Mouse (Mus musculus) stomach, embryonic 15.5 days (tissue): ENCODE data around the gene Pex5l. TPM values are rescaled to one million over a fixed set of nuclear protein-coding genes. Genes with fewer than 3 reads are reported as not detected.

ENCODE experiments used
- ATAC-seq: fragments of 200-750 bp; cut with Nextera tagmentation; 2 replicates; pipeline ENCODE4 v1.8.0; 2017; ENCODE audit warnings: low read depth, moderate number of reproducible peaks, moderate TSS enrichment; ENCODE audit not compliant: insufficient read depth, low FRiP score
- H3K27ac ChIP-seq: fragments of 300-500 bp; sonication (generic); 2 replicates; pipeline ENCODE4 v1.5.1; 2015; ENCODE audit warnings: mild to moderate bottlenecking, inconsistent platforms
- H3K27me3 ChIP-seq: fragments of 300-500 bp; sonication (generic); replicated peaks from 2 replicates; pipeline ENCODE4 v1.6.1; 2015; ENCODE audit warnings: inconsistent platforms
- H3K36me3 ChIP-seq: fragments of 300-500 bp; sonication (generic); 2 replicates; pipeline ENCODE4 v1.6.1; 2015; ENCODE audit warnings: inconsistent platforms
- H3K4me1 ChIP-seq: fragments of 300-500 bp; sonication (generic); 2 replicates; pipeline ENCODE4 v1.6.1; 2015; ENCODE audit warnings: inconsistent platforms
- H3K4me2 ChIP-seq: fragments of 300-500 bp; sonication (generic); 2 replicates; pipeline ENCODE4 v1.6.1; 2015; ENCODE audit warnings: mild to moderate bottlenecking, inconsistent platforms
- H3K4me3 ChIP-seq: fragments of 300-500 bp; sonication (generic); replicated peaks from 2 replicates; pipeline ENCODE4 v1.5.1; 2015; ENCODE audit warnings: inconsistent platforms
- H3K9ac ChIP-seq: fragments of 300-500 bp; sonication (generic); 2 replicates; pipeline ENCODE4 v1.6.1; 2015; ENCODE audit warnings: inconsistent platforms
- H3K9me3 ChIP-seq: fragments of 300-500 bp; sonication (generic); 2 replicates; pipeline ENCODE4 v1.6.1; 2016; ENCODE audit warnings: inconsistent platforms
- WGBS: fragments of 180-500 bp; shearing (Covaris S2); methylation state at CpG from one replicate; pipeline ENCODE4 v1.1.7; 2015; 5-methylcytosine and 5-hydroxymethylcytosine counted together
- polyA plus RNA-seq: library from polyadenylated mRNA; unstranded; fragments of >200 nt; fragmentation: Nextera tagmentation; extraction: Ambion mirVana; gene quantifications from 2 replicates; pipeline ENCODE4 v1.2.1, GENCODE M21; 2015

The Pex5l gene
- polyA plus RNA-seq, 1 experiment from 2014 or later, result 0.63 TPM

DNA sequence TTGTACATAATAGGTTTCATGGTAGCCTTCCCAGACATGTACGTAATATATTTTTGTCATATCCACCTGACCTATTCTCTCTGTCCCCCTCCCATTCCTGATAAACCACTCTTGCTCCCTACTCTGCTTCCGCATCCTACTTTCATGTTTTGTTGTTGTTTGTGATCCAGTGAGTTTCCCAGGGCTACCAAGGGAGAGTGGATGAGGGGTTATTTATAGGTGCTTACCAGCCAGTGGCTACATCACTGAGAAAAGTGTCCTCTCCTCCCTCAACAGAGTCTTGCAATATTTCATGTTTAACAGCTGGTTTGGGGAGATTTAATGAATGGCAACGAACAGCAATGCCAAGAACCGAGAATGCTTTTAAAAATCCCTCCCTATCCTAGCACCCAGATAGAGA, 82.0 kb downstream of the Pex5l start:
- no peaks in the 10 kb centered on the region for H3K9me3 ChIP-seq
- 73% methylated on average over 4 of the region's 4 CpGs for WGBS
- no peaks in the 10 kb centered on the region for H3K4me1 ChIP-seq
- no peak overlapping the region for H3K4me3 ChIP-seq
- H3K27me3 ChIP-seq, result no peaks in the 10 kb centered on the region
- ATAC-seq, result no peak
- no peaks in the 10 kb centered on the region for H3K36me3 ChIP-seq
- no peak overlapping the region for H3K9ac ChIP-seq
- H3K4me2 ChIP-seq, result no peak overlapping the region
- H3K27ac ChIP-seq, result no peak overlapping the region

DNA sequence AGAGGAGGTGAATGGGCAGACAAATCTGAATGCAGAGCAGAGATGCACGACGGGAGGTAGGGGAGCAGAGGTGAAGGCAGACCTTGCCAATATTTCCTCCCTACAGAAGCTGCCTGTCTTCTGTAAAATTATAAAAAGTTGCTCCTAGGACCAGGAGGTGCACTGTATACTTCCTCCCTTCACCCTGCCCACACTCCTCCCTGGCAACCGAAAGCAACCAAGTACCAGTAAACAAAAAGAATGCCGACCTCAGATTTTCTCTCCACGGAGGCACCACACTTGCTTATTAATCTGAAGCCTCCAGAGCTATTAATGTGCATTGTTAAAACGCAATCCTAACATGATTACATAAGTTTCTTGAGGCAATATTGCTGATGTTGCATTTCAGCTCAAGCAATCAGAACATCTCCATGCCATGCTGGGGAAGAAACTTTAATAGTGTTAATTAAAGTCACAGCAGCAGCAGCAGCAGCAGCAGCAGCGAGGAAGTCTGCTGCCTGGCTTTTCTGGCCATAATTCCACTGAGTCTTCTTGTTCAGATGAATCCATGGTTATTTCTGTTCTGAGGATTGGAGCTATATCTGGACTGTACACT, 82.6 kb downstream of the Pex5l start:
- WGBS, result 55% methylated on average over 7 of the region's 7 CpGs
- Histone ChIP-seq H3K4me2 (no peak overlapping the region), H3K36me3 (no peaks in the 10 kb centered on the region), H3K27me3 (no peaks in the 10 kb centered on the region), H3K9me3 (no peaks in the 10 kb centered on the region), H3K9ac (no peak overlapping the region), H3K4me3 (no peak overlapping the region), H3K27ac (no peak overlapping the region), H3K4me1 (no peaks in the 10 kb centered on the region)
- no peak for ATAC-seq

DNA sequence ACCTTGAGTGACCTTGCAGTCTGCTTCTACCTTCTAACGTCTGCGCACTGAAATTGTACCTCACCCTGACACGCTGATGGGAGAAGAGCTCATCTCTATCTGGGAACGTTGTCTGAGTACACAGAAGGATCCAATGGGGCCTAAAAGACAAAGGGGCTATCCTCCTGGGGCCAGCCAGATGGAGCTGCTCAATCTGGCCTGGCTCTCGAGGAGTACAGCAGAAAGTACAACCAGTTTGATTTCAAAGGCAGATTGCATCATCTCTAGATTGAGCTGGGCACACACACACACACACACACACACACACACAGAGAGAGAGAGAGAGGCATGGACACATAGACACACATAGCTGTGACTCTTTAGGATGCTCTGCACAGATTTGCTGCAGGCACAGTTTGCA, 94.7 kb downstream of the Pex5l start:
- no peak overlapping the region for H3K4me3 ChIP-seq
- no peaks in the 10 kb centered on the region for H3K4me1 ChIP-seq
- no peaks in the 10 kb centered on the region for H3K9me3 ChIP-seq
- no peak overlapping the region for H3K27ac ChIP-seq
- no peak for ATAC-seq
- no peak overlapping the region for H3K4me2 ChIP-seq
- WGBS, result 55% methylated on average over 5 of the region's 5 CpGs
- no peak overlapping the region for H3K9ac ChIP-seq
- no peaks in the 10 kb centered on the region for H3K36me3 ChIP-seq
- H3K27me3 ChIP-seq, result no peaks in the 10 kb centered on the region

DNA sequence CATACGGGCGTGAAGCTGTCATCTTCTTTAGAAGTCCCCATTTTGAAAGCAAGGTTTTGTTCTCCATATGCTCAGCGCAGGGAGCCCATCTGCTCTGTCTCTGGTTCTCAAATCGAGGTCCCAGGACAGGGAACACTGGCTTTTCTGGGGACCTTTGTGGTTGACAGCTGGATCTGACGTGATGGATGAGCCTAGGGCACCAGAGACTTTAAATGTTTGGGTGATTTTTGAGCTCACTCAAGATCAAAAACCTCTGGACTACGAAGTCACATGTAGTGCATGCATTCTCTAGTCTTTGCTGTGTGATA, 98.3 kb downstream of the Pex5l start:
- Histone ChIP-seq H3K9ac (no peak overlapping the region), H3K4me2 (no peak overlapping the region), H3K27ac (no peak overlapping the region), H3K9me3 (no peaks in the 10 kb centered on the region), H3K27me3 (no peaks in the 10 kb centered on the region), H3K4me1 (no peaks in the 10 kb centered on the region), H3K36me3 (no peaks in the 10 kb centered on the region), H3K4me3 (no peak overlapping the region)
- no peak for ATAC-seq
- WGBS, result 78% methylated on average over 6 of the region's 6 CpGs

DNA sequence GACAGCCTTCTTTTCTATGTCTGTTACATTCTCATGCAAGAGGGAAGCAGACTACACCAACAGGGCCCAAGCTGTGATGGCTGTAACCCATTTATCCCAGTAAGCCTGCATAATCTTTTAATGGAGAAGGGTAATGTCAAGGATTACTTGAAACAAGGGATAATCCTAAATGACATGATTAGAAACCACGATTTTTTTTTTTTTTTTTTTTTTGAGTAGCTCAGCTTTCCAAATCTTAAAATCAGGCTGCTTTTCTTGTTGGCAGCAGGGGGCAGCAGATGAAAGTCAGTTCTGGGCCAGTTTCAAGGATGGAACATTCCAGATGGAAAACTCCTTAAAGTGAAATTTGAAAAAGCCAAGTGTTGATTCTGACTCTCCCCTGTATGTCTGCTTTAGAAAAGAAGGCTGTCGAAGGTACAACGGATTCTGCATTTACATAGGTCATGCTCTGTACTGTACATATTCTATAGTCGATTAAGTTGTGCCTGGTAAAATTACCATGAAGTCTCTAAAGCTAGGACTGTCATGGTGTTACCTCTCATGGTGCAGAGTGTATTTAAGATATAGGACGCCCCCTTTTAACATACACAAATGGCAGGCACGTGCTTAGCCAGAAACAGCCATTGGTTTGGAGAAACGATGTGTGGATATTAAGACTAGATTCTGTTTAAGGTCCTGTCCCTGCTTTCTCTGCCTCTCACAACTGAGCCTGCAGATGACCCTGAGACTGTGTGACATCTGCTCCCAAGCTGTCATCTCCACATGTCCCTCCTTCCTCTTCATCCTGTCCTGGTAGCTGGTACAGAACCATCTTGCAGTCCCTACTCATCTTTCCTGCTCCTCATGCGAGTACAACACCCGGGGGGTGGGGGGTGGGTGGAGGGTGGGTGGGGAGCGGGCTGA, 98.9 kb downstream of the Pex5l start:
- no peak overlapping the region for H3K4me2 ChIP-seq
- H3K9ac ChIP-seq, result no peak overlapping the region
- no peaks in the 10 kb centered on the region for H3K9me3 ChIP-seq
- H3K36me3 ChIP-seq, result no peaks in the 10 kb centered on the region
- no peak overlapping the region for H3K4me3 ChIP-seq
- WGBS, result 63% methylated on average over 10 of the region's 10 CpGs
- no peak overlapping the region for H3K27ac ChIP-seq
- no peaks in the 10 kb centered on the region for H3K27me3 ChIP-seq
- H3K4me1 ChIP-seq, result no peaks in the 10 kb centered on the region
- ATAC-seq, result no peak

DNA sequence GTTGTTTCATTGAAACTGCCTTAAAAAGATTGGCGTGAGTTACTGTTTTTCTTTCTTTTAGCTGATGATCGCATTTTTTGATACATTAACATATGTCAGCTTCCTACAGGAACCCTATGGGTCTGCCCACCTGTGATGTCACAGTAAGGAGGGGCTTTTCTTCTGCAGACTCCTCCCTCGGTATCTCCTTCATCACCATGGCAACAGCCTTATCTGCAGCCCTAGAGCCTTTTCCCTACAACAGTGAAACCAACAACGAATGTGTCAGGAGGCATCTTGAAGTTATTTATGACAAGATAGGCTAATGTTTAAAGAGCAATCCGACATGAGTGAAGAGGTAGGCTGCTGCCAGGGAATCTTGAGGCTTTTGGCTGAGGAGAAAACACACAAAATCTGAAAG, 118.5 kb downstream of the Pex5l start:
- no peak overlapping the region for H3K9ac ChIP-seq
- no peak for ATAC-seq
- H3K4me1 ChIP-seq, result no peaks in the 10 kb centered on the region
- no peak overlapping the region for H3K4me2 ChIP-seq
- H3K27ac ChIP-seq, result no peak overlapping the region
- no peak overlapping the region for H3K4me3 ChIP-seq
- 43% methylated on average over 5 of the region's 5 CpGs for WGBS
- H3K27me3 ChIP-seq, result no peaks in the 10 kb centered on the region
- H3K9me3 ChIP-seq, result no peaks in the 10 kb centered on the region
- H3K36me3 ChIP-seq, result no peaks in the 10 kb centered on the region

DNA sequence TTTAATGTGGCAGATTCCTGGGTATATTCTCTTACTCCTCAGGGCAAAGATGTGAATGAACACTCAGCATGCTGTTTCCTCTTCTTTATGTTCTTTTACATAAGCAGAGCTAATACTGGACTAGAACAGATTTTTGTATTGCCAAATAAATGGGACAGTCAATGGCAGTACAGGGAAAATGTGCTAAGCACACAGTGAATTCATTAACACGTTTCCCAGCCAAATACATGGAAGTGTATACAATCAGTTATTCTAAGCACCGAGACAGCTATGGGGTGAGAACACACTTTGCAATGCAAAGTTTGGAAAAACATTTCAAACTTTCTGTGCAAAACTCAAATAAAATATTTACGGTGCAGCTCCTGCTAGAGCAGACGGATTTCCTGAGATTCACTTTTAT, 139.1 kb downstream of the Pex5l start:
- Histone ChIP-seq H3K4me1 (no peaks in the 10 kb centered on the region), H3K9ac (no peak overlapping the region), H3K27ac (no peak overlapping the region), H3K4me3 (no peak overlapping the region), H3K9me3 (no peaks in the 10 kb centered on the region), H3K4me2 (no peak overlapping the region), H3K27me3 (no peaks in the 10 kb centered on the region), H3K36me3 (no peaks in the 10 kb centered on the region)
- no peak for ATAC-seq
- 62% methylated on average over 4 of the region's 4 CpGs for WGBS

DNA sequence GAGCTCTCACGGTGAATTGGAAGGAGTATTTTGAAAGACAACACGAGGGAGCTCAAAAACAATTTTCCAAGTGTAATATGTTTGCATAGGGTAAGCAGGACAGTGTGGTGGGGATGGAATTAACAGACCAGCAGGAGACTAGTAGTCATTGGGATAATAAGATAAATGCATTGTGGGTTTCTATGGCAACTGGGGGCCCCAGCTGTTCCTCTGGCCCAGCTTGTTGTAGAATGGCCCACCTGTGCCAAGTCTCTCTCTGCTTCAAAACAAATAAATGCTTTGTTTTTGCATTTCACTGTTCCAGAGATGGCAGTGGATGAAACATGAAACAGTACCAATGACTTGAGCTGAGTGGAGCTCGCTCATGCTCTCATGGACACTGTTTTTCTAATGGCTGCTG, 141.3 kb downstream of the Pex5l start:
- Histone ChIP-seq H3K36me3 (no peaks in the 10 kb centered on the region), H3K27me3 (no peaks in the 10 kb centered on the region), H3K9ac (no peak overlapping the region), H3K4me1 (no peaks in the 10 kb centered on the region), H3K4me2 (no peak overlapping the region), H3K9me3 (no peaks in the 10 kb centered on the region), H3K4me3 (no peak overlapping the region), H3K27ac (no peak overlapping the region)
- no peak for ATAC-seq
- WGBS, result 74% methylated on average over 3 of the region's 3 CpGs

DNA sequence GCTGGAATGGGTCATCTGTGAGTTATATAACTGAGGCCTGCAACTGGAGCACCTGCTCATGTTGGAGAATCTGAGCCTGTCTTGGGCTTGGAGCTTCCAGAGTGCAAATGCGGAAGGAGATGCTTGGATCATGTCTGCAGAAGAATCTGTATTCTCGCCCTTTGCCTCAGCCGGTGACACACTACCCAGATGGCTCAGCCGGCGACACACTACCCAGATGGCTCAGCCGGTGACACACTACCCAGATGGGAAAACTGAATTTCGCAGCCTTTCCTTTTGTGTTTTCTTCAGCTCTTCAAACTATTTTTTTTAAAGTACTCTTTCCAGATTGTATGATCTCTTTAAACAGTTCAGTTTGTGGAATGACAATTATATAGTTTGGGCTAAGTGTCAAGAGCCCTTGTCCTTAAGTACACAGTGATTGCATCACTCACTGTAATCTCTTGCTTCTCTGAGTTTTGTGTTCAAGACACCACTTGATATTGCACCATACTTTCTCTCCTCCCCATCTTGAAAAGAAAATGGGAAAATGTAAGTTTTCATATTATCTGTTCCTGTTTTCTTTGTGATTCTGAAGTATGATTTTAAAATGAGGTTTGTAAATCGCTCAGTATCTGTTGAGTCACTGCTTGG, 142.5 kb downstream of the Pex5l start:
- no peak overlapping the region for H3K27ac ChIP-seq
- no peaks in the 10 kb centered on the region for H3K27me3 ChIP-seq
- no peaks in the 10 kb centered on the region for H3K36me3 ChIP-seq
- H3K4me1 ChIP-seq, result no peaks in the 10 kb centered on the region
- no peak overlapping the region for H3K9ac ChIP-seq
- H3K4me3 ChIP-seq, result no peak overlapping the region
- ATAC-seq, result no peak
- no peak overlapping the region for H3K4me2 ChIP-seq
- 92% methylated on average over 8 of the region's 8 CpGs for WGBS
- H3K9me3 ChIP-seq, result no peaks in the 10 kb centered on the region

DNA sequence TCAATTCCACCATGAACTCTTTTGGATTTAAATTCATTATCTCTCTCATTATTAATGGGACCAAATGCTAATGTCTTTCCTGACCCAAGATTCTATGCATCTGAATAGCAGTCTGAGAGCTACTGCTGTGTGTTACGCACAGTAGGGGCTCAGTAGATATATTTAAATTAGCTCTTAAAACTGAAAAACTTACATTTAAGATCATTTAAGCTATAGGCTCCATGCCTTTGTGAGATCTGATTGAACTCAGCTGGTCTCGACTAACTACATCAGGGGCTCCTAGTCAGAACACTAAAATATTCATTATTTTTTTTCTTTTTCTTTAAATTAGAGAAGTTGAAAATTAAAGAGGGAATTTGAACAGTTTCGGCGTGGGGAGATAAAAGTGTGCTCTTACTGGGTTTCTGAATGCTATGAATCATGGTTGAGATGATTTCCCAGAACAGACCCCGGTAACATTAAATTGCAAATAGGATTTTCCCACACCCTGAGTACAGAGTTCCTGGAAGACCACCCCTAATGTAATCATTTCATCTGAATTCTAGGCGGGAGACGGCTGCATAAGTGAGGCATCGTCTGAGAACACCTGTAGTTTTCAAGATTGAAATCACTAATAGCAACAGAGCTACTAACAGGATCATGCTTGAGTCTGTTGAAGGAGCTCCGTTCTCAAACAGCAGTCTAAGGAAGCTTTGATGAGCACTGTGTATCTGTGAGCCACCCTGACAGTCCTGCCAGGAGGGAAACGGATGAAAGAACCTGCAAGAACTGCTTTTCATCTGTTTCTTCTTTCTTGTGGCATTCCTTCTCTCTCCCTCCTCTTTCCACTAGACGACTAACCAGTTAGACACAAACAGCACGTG, 151.1 kb downstream of the Pex5l start:
- 67% methylated on average over 12 of the region's 12 CpGs for WGBS
- Histone ChIP-seq H3K4me3 (no peak overlapping the region), H3K9ac (no peak overlapping the region), H3K36me3 (no peaks in the 10 kb centered on the region), H3K4me2 (no peak overlapping the region), H3K9me3 (no peaks in the 10 kb centered on the region), H3K27ac (no peak overlapping the region), H3K27me3 (no peaks in the 10 kb centered on the region), H3K4me1 (no peaks in the 10 kb centered on the region)
- ATAC-seq, result no peak

DNA sequence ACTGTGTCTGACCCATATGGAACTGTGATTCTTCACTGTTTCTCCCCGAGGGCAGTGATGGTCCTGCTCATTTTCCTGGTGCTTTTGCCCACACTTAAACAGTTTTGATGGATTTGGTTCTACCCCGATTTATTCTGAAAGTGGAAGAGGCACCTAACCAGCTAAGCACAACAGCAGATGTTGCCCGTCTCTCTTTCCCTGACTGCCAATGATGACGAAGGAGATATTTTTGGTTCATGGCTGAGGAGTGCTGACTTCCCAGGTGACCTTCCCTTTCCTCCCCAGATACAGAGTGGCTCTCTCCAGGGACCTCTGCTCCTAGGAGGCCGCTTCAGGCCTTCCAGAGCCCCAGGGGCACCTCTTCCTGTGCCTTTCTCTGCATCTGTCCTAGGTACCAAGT, 155.2 kb downstream of the Pex5l start:
- Histone ChIP-seq H3K4me3 (no peak overlapping the region), H3K36me3 (no peaks in the 10 kb centered on the region), H3K9ac (no peak overlapping the region), H3K4me2 (no peak overlapping the region), H3K9me3 (no peaks in the 10 kb centered on the region), H3K27me3 (no peaks in the 10 kb centered on the region), H3K27ac (no peak overlapping the region), H3K4me1 (no peaks in the 10 kb centered on the region)
- no peak for ATAC-seq
- 59% methylated on average over 5 of the region's 5 CpGs for WGBS

DNA sequence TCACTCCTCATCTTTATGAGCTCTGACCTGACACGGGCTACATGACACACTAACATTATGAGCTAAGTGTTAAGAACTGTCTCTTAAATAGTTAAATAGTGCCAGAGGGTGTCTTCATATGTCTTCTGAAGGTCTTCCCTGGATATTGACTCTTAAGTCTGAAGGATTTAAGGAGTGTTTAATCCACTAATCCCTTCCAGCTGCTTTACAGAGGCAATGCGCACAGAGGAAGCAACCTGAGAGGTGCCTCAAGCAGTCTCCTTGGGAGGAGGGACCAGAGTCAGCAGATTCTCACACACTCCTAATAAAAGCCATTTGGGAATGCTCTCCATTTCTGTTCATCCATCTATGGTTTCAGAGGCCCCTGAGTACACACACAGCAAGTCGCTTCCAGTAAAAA, 157.9 kb downstream of the Pex5l start:
- no peak for ATAC-seq
- Histone ChIP-seq H3K36me3 (no peaks in the 10 kb centered on the region), H3K4me3 (no peak overlapping the region), H3K4me2 (no peak overlapping the region), H3K4me1 (no peaks in the 10 kb centered on the region), H3K27me3 (no peaks in the 10 kb centered on the region), H3K27ac (no peak overlapping the region), H3K9ac (no peak overlapping the region), H3K9me3 (no peaks in the 10 kb centered on the region)
- WGBS, result 54% methylated on average over 3 of the region's 3 CpGs
